ENCODE assay signal across 14 mouse cellular contexts in the genomic region with DNA sequence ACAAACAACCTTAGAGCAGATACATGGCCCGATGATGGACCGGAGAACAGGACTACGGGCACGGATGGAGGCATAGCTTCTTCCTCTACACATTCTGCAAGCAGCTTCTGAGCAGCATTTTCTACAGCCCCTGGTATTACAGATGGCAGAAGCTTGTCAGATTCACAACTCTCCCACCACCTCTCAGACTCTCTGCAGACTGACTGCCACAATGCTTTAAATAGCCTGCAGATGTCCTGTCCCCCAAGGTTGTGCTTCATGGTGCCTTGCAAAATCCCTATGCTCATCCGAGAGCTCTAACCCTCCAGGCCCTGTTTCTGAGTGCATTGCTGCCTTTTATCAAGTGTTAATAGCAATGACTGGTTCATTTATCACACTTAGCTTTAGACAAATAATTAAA.
"Had no signal": no experiment of that assay in that cellular context is flagged by ENCODE, and none has a peak within 500 bp of the region (broad histone marks: within the 10 kb centered on the region; RNA-seq: fewer than 3 reads in every experiment).

No protein-coding gene starts in this region.

- ATAC-seq: intestine, embryonic 16.5 days had no signal

- DNase-seq: kidney, adult 18-20 months; kidney, adult 9 months; kidney, postnatal 14 days; kidney, postnatal 4 days; liver, embryonic 13.5 days; lung, adult 2 months; lung, postnatal 14 days; lung, postnatal 4 days; midbrain, embryonic 14.5 days; right cerebral cortex, postnatal 25 days; spleen, adult 18-20 months; thymus, adult 18-20 months; thymus, postnatal 4 days had no signal
